8 mouse cellular contexts compared by ENCODE assay signal in the genomic region with DNA sequence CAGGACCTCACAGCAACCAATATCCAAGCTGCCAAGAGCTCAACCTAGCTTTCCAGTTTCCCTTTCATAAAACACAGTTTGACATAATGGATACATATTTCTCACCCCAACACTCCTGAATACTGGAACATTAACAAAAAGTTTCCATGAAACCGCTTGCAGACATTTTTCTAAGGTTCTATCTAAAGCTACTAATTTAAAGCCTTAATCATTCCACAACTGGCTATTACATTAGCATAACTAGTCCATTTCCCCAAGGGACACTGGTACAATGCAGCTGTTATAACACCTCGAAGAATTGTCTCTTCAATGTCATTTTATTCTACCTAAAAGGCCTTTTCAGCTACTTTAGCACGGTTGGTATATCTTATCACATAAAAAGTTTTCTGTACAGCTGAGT. TPM values are rescaled to one million over a fixed set of nuclear protein-coding genes. Genes with fewer than 3 reads are reported as not detected.
DNase-seq lines count a peak whose midpoint lies in the region; ATAC-seq and TF ChIP-seq lines count a peak whose summit lies in the region.

No protein-coding gene starts in this region.

- peak overlapping the region; percentile 84 for H3K4me3 ChIP-seq in heart, embryonic 15.5 days
- peak overlapping the region; percentile 98 for H3K4me3 ChIP-seq in cortical plate, adult 2 months (ENCODE audit: insufficient read depth, low read length)
- H3K4me3 ChIP-seq in hindbrain, embryonic 15.5 days = peak overlapping the region; percentile 90
- peak overlapping the region; percentile 95 for H3K4me3 ChIP-seq in midbrain, embryonic 14.5 days (replicated peaks; ENCODE audit: low read depth, low read length)

- H3K9ac ChIP-seq in heart, embryonic 15.5 days = peak overlapping the region; percentile 90
- H3K9ac ChIP-seq in hindbrain, embryonic 15.5 days = peak overlapping the region; percentile 93
- H3K9ac ChIP-seq in midbrain, embryonic 14.5 days (replicated peaks; ENCODE audit: low read length) = peak overlapping the region; percentile 95

- H3K27me3 ChIP-seq in heart, embryonic 15.5 days = peaks cover 9% of the 10 kb centered on the region; the same call in 1 of the 2 replicates
- no peaks in the 10 kb centered on the region for H3K27me3 ChIP-seq in hindbrain, embryonic 15.5 days
- H3K27me3 ChIP-seq in midbrain, embryonic 14.5 days (ENCODE audit: control insufficient read depth, insufficient read depth, low read length) = no peaks in the 10 kb centered on the region

- no peak for TF ChIP-seq CTCF in cortical plate, adult 2 months (IDR thresholded peaks at IDR 0.05; ENCODE audit: extremely low read depth, insufficient read depth, low read length)

- H3K36me3 ChIP-seq in heart, embryonic 15.5 days = 0 out of 2 replicates have a peak, but pooled peaks cover 3% of the 10 kb centered on the region
- H3K36me3 ChIP-seq in hindbrain, embryonic 15.5 days = no peaks in the 10 kb centered on the region
- H3K36me3 ChIP-seq in midbrain, embryonic 14.5 days (ENCODE audit: control insufficient read depth, insufficient read depth, low read length) = peaks cover 11% of the 10 kb centered on the region

- peaks cover 45% of the 10 kb centered on the region for H3K4me1 ChIP-seq in heart, embryonic 15.5 days (replicated peaks)
- peaks cover 9% of the 10 kb centered on the region; the same call in 1 of the 2 replicates for H3K4me1 ChIP-seq in cortical plate, adult 2 months (ENCODE audit: control insufficient read depth, insufficient read depth, low read length)
- H3K4me1 ChIP-seq in hindbrain, embryonic 15.5 days (replicated peaks) = peaks cover 66% of the 10 kb centered on the region
- H3K4me1 ChIP-seq in midbrain, embryonic 14.5 days (ENCODE audit: control insufficient read depth, insufficient read depth, low read length) = peaks cover 46% of the 10 kb centered on the region

- no peak for ATAC-seq in heart, embryonic 15.5 days (replicated peaks; ENCODE audit: insufficient number of reproducible peaks, insufficient read depth, low FRiP score, low read depth)
- ATAC-seq in hindbrain, embryonic 15.5 days (ENCODE audit: low FRiP score, low read depth) = no peak
- no peak for ATAC-seq in midbrain, embryonic 14.5 days (ENCODE audit: low FRiP score, low TSS enrichment)

- no peak for DNase-seq in heart, postnatal 25 days (ENCODE audit: low spot score)
- DNase-seq in midbrain, embryonic 14.5 days = peak; percentile 43
- no peak for DNase-seq in adrenal gland, adult 8-10 months
- DNase-seq in Muller cell, postnatal 12 days (ENCODE audit: inconsistent ontology term) = no peak
- no peak for DNase-seq in urinary bladder, postnatal 14 days (ENCODE audit: low spot score)

- peak overlapping the region; percentile 92 for H3K4me2 ChIP-seq in heart, embryonic 15.5 days
- H3K4me2 ChIP-seq in hindbrain, embryonic 15.5 days = peak overlapping the region; percentile 65
- H3K4me2 ChIP-seq in midbrain, embryonic 14.5 days (ENCODE audit: low read length) = peak overlapping the region; percentile 82

- intact Hi-C loops in heart, postnatal 25 days (cut with DNase I) = loop anchor here (2.0 to 10.0 kb wide), 2 partner anchors 16 to 120 kb away; a partner anchor contains a TSS

- H3K27ac ChIP-seq in heart, embryonic 15.5 days = peak overlapping the region; percentile 7; the same call in 1 of the 2 replicates
- no peak overlapping the region for H3K27ac ChIP-seq in cortical plate, adult 2 months (ENCODE audit: insufficient read depth, low read length)
- H3K27ac ChIP-seq in hindbrain, embryonic 15.5 days (replicated peaks) = peak overlapping the region; percentile 93; the same call in 1 of the 2 replicates
- H3K27ac ChIP-seq in midbrain, embryonic 14.5 days (replicated peaks; ENCODE audit: low read depth, low read length) = peak overlapping the region; percentile 68

- TF ChIP-seq POLR2A in cortical plate, adult 2 months (IDR thresholded peaks at IDR 0.05; ENCODE audit: extremely low read depth, insufficient read depth, low read length) = no peak

- H3K9me3 ChIP-seq in heart, embryonic 15.5 days (replicated peaks) = no peaks in the 10 kb centered on the region
- H3K9me3 ChIP-seq in hindbrain, embryonic 15.5 days = no peaks in the 10 kb centered on the region
- H3K9me3 ChIP-seq in midbrain, embryonic 14.5 days (ENCODE audit: control insufficient read depth, low read length) = no peaks in the 10 kb centered on the region

- WGBS in heart, embryonic 15.5 days = 33% methylated on average over 3 of the region's 3 CpGs
- WGBS in hindbrain, embryonic 15.5 days = 18% methylated on average over 3 of the region's 3 CpGs
- 14% methylated on average over 3 of the region's 3 CpGs for WGBS in midbrain, embryonic 14.5 days

RNA-seq across cellular contexts. Expression of a gene that starts 6.0 kb away (rescaled TPM):
- polyA plus RNA-seq in heart, embryonic 15.5 days (2015; fragmentation: Nextera tagmentation; extraction: Ambion mirVana) = 8.0 and 11.3 TPM in 2 replicates
- 10 to 100 TPM; 21.4 to 30.0 TPM for total RNA-seq in heart, postnatal 25 days (2021)
- 39.5 and 40.4 TPM in 2 replicates for polyA plus RNA-seq in cortical plate, adult 2 months (2012; rRNA removed)
- 74.7 and 79.3 TPM in 2 replicates for polyA plus RNA-seq in hindbrain, embryonic 15.5 days (2015; fragmentation: Nextera tagmentation; extraction: Ambion mirVana)
- 76.4 and 107 TPM in 2 replicates for polyA plus RNA-seq in midbrain, embryonic 14.5 days (2014; fragmentation: Nextera tagmentation; extraction: Ambion mirVana)
- 10 to 100 TPM; 17.1 to 19.4 (median 18.3) TPM for total RNA-seq in adrenal gland, adult 8-10 months (2022)
